Mouse (Mus musculus) brain, adult 2 months (tissue): ENCODE data around the gene Cyp2u1.
A peak's percentile ranks its signal among the peaks of the same experiment; 100 is the strongest.

Experiments
- DNase-seq: peaks from one replicate; pipeline ENCODE4 v3.0.0; 2011; ENCODE audit warnings: low read depth, low spot score

Gene Cyp2u1

DNA sequence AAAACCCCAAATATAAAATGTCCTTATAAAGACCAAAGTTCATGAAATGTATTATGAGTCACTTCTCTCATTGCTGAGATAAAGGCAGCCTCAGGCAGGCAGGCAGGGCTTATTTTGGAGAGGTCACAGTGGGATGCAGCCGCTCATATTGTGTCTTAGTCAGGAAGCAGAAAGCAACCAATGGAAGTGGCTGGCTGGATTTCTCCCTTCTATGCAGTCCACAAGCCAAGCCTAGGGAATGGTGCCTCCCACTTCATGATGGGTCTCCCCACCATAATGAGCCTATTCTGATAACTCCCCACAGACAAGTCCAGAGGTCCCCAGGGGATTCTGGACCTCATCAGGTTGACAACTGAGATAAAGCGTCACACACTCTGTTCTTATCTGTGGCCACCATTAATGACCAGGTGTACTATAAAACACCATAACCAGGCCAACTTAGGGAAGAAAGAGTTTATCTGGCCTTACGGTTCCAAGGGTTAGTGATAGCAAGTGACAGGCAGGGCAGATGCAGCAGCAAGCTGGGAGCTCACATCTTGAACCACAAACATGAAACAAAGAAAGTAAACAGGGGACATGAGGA is 47.5 kb downstream of the Cyp2u1 start:
- DNase-seq = no peak

GRCm38 (mm10) chr3:131254991-131255390 is 48.0 kb downstream of the Cyp2u1 start:
- DNase-seq = no peak

DNA sequence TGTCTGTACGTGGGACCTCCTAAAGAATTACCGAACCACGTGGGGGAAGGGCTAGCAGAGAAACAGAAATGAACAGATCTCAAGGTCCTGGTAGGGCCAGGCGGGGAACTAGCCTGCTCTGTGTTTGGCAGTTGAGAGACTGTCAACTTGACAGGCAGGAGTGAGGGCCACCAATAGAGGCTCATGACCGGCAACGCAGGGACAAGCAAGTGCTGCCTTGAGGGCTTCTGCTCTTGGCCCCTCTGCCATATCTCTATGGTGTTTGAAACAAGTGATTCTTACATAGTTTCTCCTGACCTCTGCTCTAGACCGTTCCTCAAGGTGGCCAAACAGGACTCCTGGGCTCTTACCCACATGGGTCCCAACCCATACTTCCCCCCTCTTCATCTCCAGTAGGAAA is 51.4 kb downstream of the Cyp2u1 start:
- DNase-seq = no peak

DNA sequence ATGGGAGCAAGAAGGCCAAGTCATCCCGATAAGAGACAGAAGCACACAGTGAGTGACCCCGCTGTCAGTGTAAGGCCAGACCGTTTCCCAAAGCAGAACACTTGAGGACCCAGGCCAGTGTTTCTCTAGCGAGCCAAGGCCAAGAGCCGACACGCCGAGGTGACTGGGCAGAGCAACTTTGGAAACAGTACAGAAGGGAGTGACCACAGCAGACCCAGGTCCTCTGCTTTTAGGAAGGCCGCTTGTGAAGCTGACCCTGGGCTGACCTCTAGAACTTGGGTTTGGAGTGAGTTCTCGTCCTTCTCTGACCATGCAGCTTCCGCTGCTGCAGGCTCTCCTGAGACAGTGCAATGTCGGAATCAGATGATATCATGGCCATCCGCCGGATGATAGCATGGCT is 52.0 kb downstream of the Cyp2u1 start:
- DNase-seq = no peak

DNA sequence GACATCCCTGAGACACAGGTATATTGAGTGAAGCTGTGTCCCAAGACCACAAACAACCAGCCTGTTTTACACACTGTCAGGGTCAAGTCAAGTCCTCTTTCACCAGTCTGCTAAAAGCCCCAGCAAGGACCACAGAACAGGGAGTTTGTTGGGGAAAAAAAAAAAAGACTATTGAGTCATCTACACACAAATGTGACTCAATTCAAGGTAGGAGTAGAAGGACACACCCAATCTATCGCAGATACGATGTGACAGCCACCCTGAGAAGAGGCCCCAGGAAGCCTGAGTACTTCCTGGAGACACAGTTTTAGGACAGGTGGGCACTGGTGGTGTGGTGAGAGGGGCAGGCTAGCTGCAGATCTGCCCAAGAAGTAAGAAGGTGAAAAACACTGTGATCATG is 52.7 kb downstream of the Cyp2u1 start:
- DNase-seq = no peak

GRCm38 (mm10) chr3:131248444-131248843 is 54.6 kb downstream of the Cyp2u1 start:
- no peak for DNase-seq

DNA sequence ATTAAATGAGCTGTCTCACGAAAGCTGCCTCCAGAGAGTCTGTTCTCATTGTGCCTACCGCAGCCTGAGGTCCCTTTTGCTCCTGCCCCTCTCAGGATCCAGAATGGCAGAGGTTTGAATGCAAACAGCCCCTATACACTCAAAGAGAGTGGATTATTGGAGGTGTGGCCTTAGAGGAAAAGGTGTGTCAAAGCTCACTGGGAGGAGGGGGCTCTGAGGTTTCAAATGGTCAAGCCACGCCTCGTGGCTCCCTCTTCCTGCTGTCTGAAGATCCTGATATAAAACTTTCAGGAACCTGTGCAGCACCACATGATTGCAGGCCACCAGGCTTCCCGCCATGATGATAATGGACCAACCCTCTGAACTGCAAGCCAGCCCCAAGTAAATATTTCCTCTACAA is 55.2 kb downstream of the Cyp2u1 start:
- no peak for DNase-seq

GRCm38 (mm10) chr3:131247447-131247846 is 55.6 kb downstream of the Cyp2u1 start:
- no peak for DNase-seq

- no peak for DNase-seq
Observed at GRCm38 (mm10) chr3:131246579-131247046, 56.4 kb downstream of the Cyp2u1 start.

DNA sequence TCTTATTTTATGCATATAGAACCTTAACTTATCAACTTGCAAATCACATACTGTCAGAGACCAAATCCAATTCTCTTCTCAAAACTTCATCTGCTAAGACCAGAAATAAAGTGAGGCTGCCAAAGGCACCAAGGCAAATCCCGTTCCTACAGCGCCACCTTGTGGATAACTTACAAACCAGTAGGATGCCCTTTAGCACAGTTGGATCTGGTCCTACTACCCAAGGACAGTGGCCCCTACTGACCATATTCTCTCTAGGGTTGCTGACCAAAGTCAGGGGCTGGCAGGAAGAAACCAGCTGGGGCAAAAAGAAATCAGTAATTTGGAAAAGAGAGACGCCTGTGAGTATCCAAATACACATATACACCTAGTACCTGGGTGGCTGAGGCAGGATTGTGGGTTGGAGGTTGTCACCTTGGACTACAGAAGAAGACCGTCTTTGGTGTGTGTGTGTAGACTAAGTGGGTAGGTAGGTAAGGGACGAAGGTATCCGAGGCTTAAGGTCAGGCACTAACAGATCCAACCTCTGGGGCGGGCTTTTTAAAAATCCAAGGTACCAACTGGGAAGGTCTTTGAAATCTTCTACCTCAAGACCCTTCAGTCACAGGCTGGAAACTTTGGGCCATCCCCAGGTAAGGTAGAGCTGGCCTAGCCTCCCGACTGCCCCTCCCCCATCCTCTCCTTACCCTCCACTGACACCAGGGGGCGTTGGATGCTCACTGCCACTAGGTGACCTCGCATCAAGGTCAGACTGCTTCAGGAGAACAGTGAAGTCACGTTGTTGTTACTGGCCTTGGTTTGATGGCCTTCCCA is 57.1 kb downstream of the Cyp2u1 start:
- DNase-seq = peak; percentile 80
